Mouse (Mus musculus) stomach, embryonic 15.5 days (tissue): Measurements from ENCODE around the gene Il1rapl1. TPM values are rescaled to one million over a fixed set of nuclear protein-coding genes. Genes with fewer than 3 reads are reported as not detected.

Experiments used
- ATAC-seq: fragments of 200-750 bp; cut with Nextera tagmentation; 2 replicates; pipeline ENCODE4 v1.8.0; 2017; ENCODE audit warnings: low read depth, moderate number of reproducible peaks, moderate TSS enrichment; ENCODE audit not compliant: insufficient read depth, low FRiP score
- H3K27ac ChIP-seq: fragments of 300-500 bp; sonication (generic); 2 replicates; pipeline ENCODE4 v1.5.1; 2015; ENCODE audit warnings: mild to moderate bottlenecking, inconsistent platforms
- H3K27me3 ChIP-seq: fragments of 300-500 bp; sonication (generic); replicated peaks from 2 replicates; pipeline ENCODE4 v1.6.1; 2015; ENCODE audit warnings: inconsistent platforms
- H3K36me3 ChIP-seq: fragments of 300-500 bp; sonication (generic); 2 replicates; pipeline ENCODE4 v1.6.1; 2015; ENCODE audit warnings: inconsistent platforms
- H3K4me1 ChIP-seq: fragments of 300-500 bp; sonication (generic); 2 replicates; pipeline ENCODE4 v1.6.1; 2015; ENCODE audit warnings: inconsistent platforms
- H3K4me2 ChIP-seq: fragments of 300-500 bp; sonication (generic); 2 replicates; pipeline ENCODE4 v1.6.1; 2015; ENCODE audit warnings: mild to moderate bottlenecking, inconsistent platforms
- H3K4me3 ChIP-seq: fragments of 300-500 bp; sonication (generic); replicated peaks from 2 replicates; pipeline ENCODE4 v1.5.1; 2015; ENCODE audit warnings: inconsistent platforms
- H3K9ac ChIP-seq: fragments of 300-500 bp; sonication (generic); 2 replicates; pipeline ENCODE4 v1.6.1; 2015; ENCODE audit warnings: inconsistent platforms
- H3K9me3 ChIP-seq: fragments of 300-500 bp; sonication (generic); 2 replicates; pipeline ENCODE4 v1.6.1; 2016; ENCODE audit warnings: inconsistent platforms
- WGBS: fragments of 180-500 bp; shearing (Covaris S2); methylation state at CpG from one replicate; pipeline ENCODE4 v1.1.7; 2015; 5-methylcytosine and 5-hydroxymethylcytosine counted together
- polyA plus RNA-seq: library from polyadenylated mRNA; unstranded; fragments of >200 nt; fragmentation: Nextera tagmentation; extraction: Ambion mirVana; gene quantifications from 2 replicates; pipeline ENCODE4 v1.2.1, GENCODE M21; 2015

Il1rapl1 gene
- polyA plus RNA-seq, 1 experiment from 2014 or later, result 1.7 TPM

- no peak for ATAC-seq
- H3K4me1 ChIP-seq, result no peaks in the 10 kb centered on the region
- no peaks in the 10 kb centered on the region for H3K9me3 ChIP-seq
- H3K9ac ChIP-seq, result no peak overlapping the region
- H3K36me3 ChIP-seq, result no peaks in the 10 kb centered on the region
- no peak overlapping the region for H3K4me2 ChIP-seq
- no peaks in the 10 kb centered on the region for H3K27me3 ChIP-seq
- no peak overlapping the region for H3K27ac ChIP-seq
- WGBS, result 51% methylated on average over 3 of the region's 3 CpGs
- H3K4me3 ChIP-seq, result no peak overlapping the region
These were observed 1386.6 kb downstream of the Il1rapl1 start for GRCm38 (mm10) chrX:86728803-86729202.
